Mouse (Mus musculus): ENCODE results near the gene Clp1. TPM values are rescaled to one million over a fixed set of nuclear protein-coding genes. Genes with fewer than 3 reads are reported as not detected.
"Not testable (repeated sequence)": the region's sequence is repeated elsewhere in the genome, so short reads cannot be mapped to it uniquely, and the experiment has no call there.

The Clp1 gene
- polyA plus RNA-seq, 1 experiment from 2014 or later, result 45.9 TPM

- Histone ChIP-seq H3K4me1 (peaks cover 86% of the 10 kb centered on the region), H3K4me3 (peak overlapping the region; percentile 30), H3K9me3 (no peaks in the 10 kb centered on the region), H3K9ac (replicated peaks) (0 out of 2 replicates have a peak overlapping the region, but pooled peaks have one; percentile 2), H3K27me3 (no peaks in the 10 kb centered on the region), H3K4me2 (replicated peaks) (peak overlapping the region; percentile 65), H3K36me3 (peaks cover 9% of the 10 kb centered on the region; the same call in 1 of the 2 replicates), H3K27ac (replicated peaks) (peak overlapping the region; percentile 98)
- WGBS, result 7% methylated on average over 8 of the region's 8 CpGs
- peak; percentile 5; the same call in 1 of the 2 replicates for ATAC-seq (ENCODE audit: low FRiP score, low read depth)
These were observed 10.3 kb upstream of the Clp1 start for GRCm38 (mm10) chr2:84737451-84737925.

GRCm38 (mm10) chr2:84736312-84737161, 9.4 kb upstream of the Clp1 start:
- ATAC-seq (ENCODE audit: low FRiP score, low read depth), result no peak
- Histone ChIP-seq H3K36me3 (peaks cover 9% of the 10 kb centered on the region; the same call in 1 of the 2 replicates), H3K27me3 (no peaks in the 10 kb centered on the region), H3K4me2 (replicated peaks) (peak overlapping the region; percentile 65), H3K9ac (replicated peaks) (peak overlapping the region; percentile 73), H3K9me3 (no peaks in the 10 kb centered on the region), H3K4me3 (peak overlapping the region; percentile 30), H3K27ac (replicated peaks) (peak overlapping the region; percentile 35; the same call in 1 of the 2 replicates), H3K4me1 (peaks cover 77% of the 10 kb centered on the region)
- WGBS, result 7% methylated on average over 27 of the region's 27 CpGs

- Histone ChIP-seq H3K9ac (replicated peaks) (peak overlapping the region; percentile 73), H3K4me3 (peak overlapping the region; percentile 65), H3K36me3 (0 out of 2 replicates have a peak, but pooled peaks cover 7% of the 10 kb centered on the region), H3K4me2 (replicated peaks) (peak overlapping the region; percentile 65), H3K4me1 (peaks cover 66% of the 10 kb centered on the region), H3K27ac (replicated peaks) (peak overlapping the region; percentile 72), H3K9me3 (no peaks in the 10 kb centered on the region), H3K27me3 (no peaks in the 10 kb centered on the region)
- no peak for ATAC-seq (ENCODE audit: low FRiP score, low read depth)
- WGBS, result 14% methylated on average over 7 of the region's 7 CpGs
These were observed 8.3 kb upstream of the Clp1 start for GRCm38 (mm10) chr2:84735346-84735920.

GRCm38 (mm10) chr2:84734919-84735318, 7.8 kb upstream of the Clp1 start:
- H3K4me1 ChIP-seq, result peaks cover 61% of the 10 kb centered on the region
- peak overlapping the region; percentile 65 for H3K4me2 ChIP-seq (replicated peaks)
- H3K36me3 ChIP-seq, result 0 out of 2 replicates have a peak, but pooled peaks cover 2% of the 10 kb centered on the region
- H3K9ac ChIP-seq (replicated peaks), result peak overlapping the region; percentile 73
- ATAC-seq (ENCODE audit: low FRiP score, low read depth), result no peak
- no peaks in the 10 kb centered on the region for H3K9me3 ChIP-seq
- peak overlapping the region; percentile 72 for H3K27ac ChIP-seq (replicated peaks)
- H3K4me3 ChIP-seq, result peak overlapping the region; percentile 65
- WGBS, result 0% methylated on average over 2 of the region's 2 CpGs
- no peaks in the 10 kb centered on the region for H3K27me3 ChIP-seq

GRCm38 (mm10) chr2:84734351-84734864, 7.3 kb upstream of the Clp1 start:
- peak overlapping the region; percentile 73 for H3K9ac ChIP-seq (replicated peaks)
- peak overlapping the region; percentile 72 for H3K27ac ChIP-seq (replicated peaks)
- H3K27me3 ChIP-seq, result no peaks in the 10 kb centered on the region
- WGBS, result 0% methylated on average over 11 of the region's 11 CpGs
- no peaks in the 10 kb centered on the region for H3K9me3 ChIP-seq
- peaks cover 55% of the 10 kb centered on the region for H3K4me1 ChIP-seq
- H3K4me3 ChIP-seq, result peak overlapping the region; percentile 65
- peak; percentile 41 for ATAC-seq (ENCODE audit: low FRiP score, low read depth)
- H3K36me3 ChIP-seq, result no peaks in the 10 kb centered on the region
- H3K4me2 ChIP-seq (replicated peaks), result peak overlapping the region; percentile 65

- H3K27me3 ChIP-seq, result no peaks in the 10 kb centered on the region
- H3K27ac ChIP-seq (replicated peaks), result peak within 1 kb of the TSS; percentile 72
- WGBS, result 4% methylated on average over 8 of the region's 8 CpGs
- peak within 1 kb of the TSS; percentile 65 for H3K4me2 ChIP-seq (replicated peaks)
- H3K4me1 ChIP-seq, result peaks cover 49% of the 10 kb centered on the region
- H3K4me3 ChIP-seq, result peak within 1 kb of the TSS; percentile 65
- H3K9ac ChIP-seq (replicated peaks), result peak within 1 kb of the TSS; percentile 73
- H3K36me3 ChIP-seq, result no peaks in the 10 kb centered on the region
- no peaks in the 10 kb centered on the region for H3K9me3 ChIP-seq
- peak; percentile 72 for ATAC-seq (ENCODE audit: low FRiP score, low read depth)
These were observed 6.6 kb upstream of the Clp1 start, which contains the start of gene Ypel4 for GRCm38 (mm10) chr2:84733579-84734300. Gene Ypel4, plus strand, starts transcription at chr2:84734058.

GRCm38 (mm10) chr2:84732394-84732793, 5.2 kb upstream of the Clp1 start:
- no peaks in the 10 kb centered on the region for H3K36me3 ChIP-seq
- H3K4me1 ChIP-seq, result peaks cover 38% of the 10 kb centered on the region
- no peak overlapping the region for H3K27ac ChIP-seq (replicated peaks)
- 75% methylated on average over 1 of the region's 1 CpGs for WGBS
- H3K9me3 ChIP-seq, result no peaks in the 10 kb centered on the region
- no peak overlapping the region for H3K4me3 ChIP-seq
- H3K4me2 ChIP-seq (replicated peaks), result no peak overlapping the region
- ATAC-seq (ENCODE audit: low FRiP score, low read depth), result no peak
- no peaks in the 10 kb centered on the region for H3K27me3 ChIP-seq
- H3K9ac ChIP-seq (replicated peaks), result no peak overlapping the region

GRCm38 (mm10) chr2:84731206-84731605, 4.1 kb upstream of the Clp1 start:
- Histone ChIP-seq H3K27me3 (no peaks in the 10 kb centered on the region), H3K4me1 (peaks cover 32% of the 10 kb centered on the region), H3K4me3 (no peak overlapping the region), H3K9ac (replicated peaks) (no peak overlapping the region), H3K4me2 (replicated peaks) (no peak overlapping the region), H3K36me3 (no peaks in the 10 kb centered on the region), H3K27ac (replicated peaks) (no peak overlapping the region), H3K9me3 (no peaks in the 10 kb centered on the region)
- WGBS, result 89% methylated on average over 3 of the region's 3 CpGs
- ATAC-seq (ENCODE audit: low FRiP score, low read depth), result no peak

GRCm38 (mm10) chr2:84728191-84728590, 1.0 kb upstream of the Clp1 start:
- Histone ChIP-seq H3K36me3 (peaks cover 15% of the 10 kb centered on the region), H3K4me1 (peaks cover 18% of the 10 kb centered on the region)
- not testable (repeated sequence) for H3K4me3 ChIP-seq; H3K27ac ChIP-seq (replicated peaks); H3K27me3 ChIP-seq; H3K9me3 ChIP-seq; H3K4me2 ChIP-seq (replicated peaks); ATAC-seq (ENCODE audit: low FRiP score, low read depth); H3K9ac ChIP-seq (replicated peaks)
- 77% methylated on average over 5 of the region's 5 CpGs for WGBS

- H3K36me3 ChIP-seq, result peaks cover 20% of the 10 kb centered on the region
- H3K27me3 ChIP-seq, result no peaks in the 10 kb centered on the region
- H3K4me1 ChIP-seq, result peaks cover 17% of the 10 kb centered on the region
- H3K4me3 ChIP-seq, result peak overlapping the region; percentile 66
- H3K9ac ChIP-seq (replicated peaks), result peak overlapping the region; percentile 76
- H3K9me3 ChIP-seq, result no peaks in the 10 kb centered on the region
- 0 out of 2 replicates have a peak overlapping the region, but pooled peaks have one; percentile 83 for H3K27ac ChIP-seq (replicated peaks)
- WGBS, result 2% methylated on average over 9 of the region's 9 CpGs
- ATAC-seq (ENCODE audit: low FRiP score, low read depth), result peak; percentile 13
- H3K4me2 ChIP-seq (replicated peaks), result peak overlapping the region; percentile 94
These were observed 434 bp downstream of the Clp1 start for GRCm38 (mm10) chr2:84726716-84727115.

- no peak overlapping the region for H3K27ac ChIP-seq (replicated peaks)
- peaks cover 27% of the 10 kb centered on the region for H3K36me3 ChIP-seq
- peak overlapping the region; percentile 66 for H3K4me3 ChIP-seq
- peaks cover 17% of the 10 kb centered on the region for H3K4me1 ChIP-seq
- peak overlapping the region; percentile 94 for H3K4me2 ChIP-seq (replicated peaks)
- H3K9ac ChIP-seq (replicated peaks), result no peak overlapping the region; the same call in 1 of the 2 replicates
- WGBS, result 94% methylated on average over 10 of the region's 10 CpGs
- no peak for ATAC-seq (ENCODE audit: low FRiP score, low read depth)
- H3K27me3 ChIP-seq, result no peaks in the 10 kb centered on the region
- no peaks in the 10 kb centered on the region for H3K9me3 ChIP-seq
These were observed 1.4 kb downstream of the Clp1 start for GRCm38 (mm10) chr2:84725770-84726169.
